Mouse (Mus musculus): ENCODE results near the gene Jak3. TPM values are rescaled to one million over a fixed set of nuclear protein-coding genes. Genes with fewer than 3 reads are reported as not detected.

Gene Jak3
- 3.0 and 5.2 TPM in 2 replicates for polyA plus RNA-seq (2014; fragmentation: Nextera tagmentation; extraction: Ambion mirVana)

GRCm38 (mm10) chr8:71676020-71676741, at the start of gene Jak3:
Gene Jak3, plus strand, starts transcription at chr8:71676296.
- Histone ChIP-seq H3K9ac (ENCODE audit: low read depth, low read length) (peak within 1 kb of the TSS; percentile 69), H3K27ac (ENCODE audit: low read depth, low read length) (no peak within 1 kb of the TSS), H3K36me3 (ENCODE audit: control insufficient read depth, insufficient read depth, low read length) (no peaks in the 10 kb centered on the region), H3K4me3 (ENCODE audit: low read length) (peak within 1 kb of the TSS; percentile 63), H3K4me1 (ENCODE audit: control insufficient read depth, insufficient read depth, low read length) (peaks cover 27% of the 10 kb centered on the region; the same call in 1 of the 2 replicates), H3K27me3 (ENCODE audit: control insufficient read depth, insufficient read depth, low read length) (peaks cover 55% of the 10 kb centered on the region), H3K9me3 (ENCODE audit: control insufficient read depth, low read length) (no peaks in the 10 kb centered on the region), H3K4me2 (replicated peaks; ENCODE audit: low read depth, low read length) (peak within 1 kb of the TSS; percentile 94)
- 0 out of 2 replicates have a peak, but pooled peaks have one; percentile 21 for ATAC-seq (ENCODE audit: low FRiP score, low TSS enrichment)
- WGBS: 3% methylated on average over 35 of the region's 40 CpGs

- peaks cover 9% of the 10 kb centered on the region; the same call in 1 of the 2 replicates for H3K27me3 ChIP-seq (ENCODE audit: control insufficient read depth, insufficient read depth, low read length)
- no peak for ATAC-seq (ENCODE audit: low FRiP score, low TSS enrichment)
- peaks cover 31% of the 10 kb centered on the region for H3K36me3 ChIP-seq (ENCODE audit: control insufficient read depth, insufficient read depth, low read length)
- no peak overlapping the region for H3K27ac ChIP-seq (ENCODE audit: low read depth, low read length)
- H3K4me2 ChIP-seq (replicated peaks; ENCODE audit: low read depth, low read length): no peak overlapping the region
- H3K4me1 ChIP-seq (ENCODE audit: control insufficient read depth, insufficient read depth, low read length): peaks cover 13% of the 10 kb centered on the region
- no peak overlapping the region for H3K9ac ChIP-seq (ENCODE audit: low read depth, low read length)
- H3K4me3 ChIP-seq (ENCODE audit: low read length): no peak overlapping the region
- 88% methylated on average over 9 of the region's 9 CpGs for WGBS
- peaks cover 20% of the 10 kb centered on the region for H3K9me3 ChIP-seq (ENCODE audit: control insufficient read depth, low read length)
Measured at GRCm38 (mm10) chr8:71626753-71627152, 49.3 kb upstream of the Jak3 start.

- H3K4me1 ChIP-seq (ENCODE audit: control insufficient read depth, insufficient read depth, low read length): peaks cover 13% of the 10 kb centered on the region
- H3K36me3 ChIP-seq (ENCODE audit: control insufficient read depth, insufficient read depth, low read length): peaks cover 24% of the 10 kb centered on the region
- H3K27me3 ChIP-seq (ENCODE audit: control insufficient read depth, insufficient read depth, low read length): peaks cover 9% of the 10 kb centered on the region; the same call in 1 of the 2 replicates
- 43% methylated on average over 9 of the region's 9 CpGs for WGBS
- H3K27ac ChIP-seq (ENCODE audit: low read depth, low read length): no peak overlapping the region; the same call in 1 of the 2 replicates
- peaks cover 14% of the 10 kb centered on the region for H3K9me3 ChIP-seq (ENCODE audit: control insufficient read depth, low read length)
- no peak overlapping the region for H3K4me3 ChIP-seq (ENCODE audit: low read length)
- no peak overlapping the region for H3K4me2 ChIP-seq (replicated peaks; ENCODE audit: low read depth, low read length)
- no peak for ATAC-seq (ENCODE audit: low FRiP score, low TSS enrichment)
- no peak overlapping the region for H3K9ac ChIP-seq (ENCODE audit: low read depth, low read length)
Measured at GRCm38 (mm10) chr8:71627265-71628099, 48.6 kb upstream of the Jak3 start.

- ATAC-seq (ENCODE audit: low FRiP score, low TSS enrichment): no peak
- Histone ChIP-seq H3K9me3 (ENCODE audit: control insufficient read depth, low read length) (peaks cover 10% of the 10 kb centered on the region), H3K4me1 (ENCODE audit: control insufficient read depth, insufficient read depth, low read length) (peaks cover 13% of the 10 kb centered on the region), H3K4me3 (ENCODE audit: low read length) (peak overlapping the region; percentile 47), H3K9ac (ENCODE audit: low read depth, low read length) (peak overlapping the region; percentile 49), H3K4me2 (replicated peaks; ENCODE audit: low read depth, low read length) (peak overlapping the region; percentile 97), H3K27ac (ENCODE audit: low read depth, low read length) (peak overlapping the region; percentile 57; the same call in 1 of the 2 replicates), H3K36me3 (ENCODE audit: control insufficient read depth, insufficient read depth, low read length) (peaks cover 13% of the 10 kb centered on the region), H3K27me3 (ENCODE audit: control insufficient read depth, insufficient read depth, low read length) (peaks cover 13% of the 10 kb centered on the region)
- 5% methylated on average over 16 of the region's 16 CpGs for WGBS
Measured at GRCm38 (mm10) chr8:71628396-71629095, 47.5 kb upstream of the Jak3 start.

- Histone ChIP-seq H3K4me3 (ENCODE audit: low read length) (peak overlapping the region; percentile 47), H3K27ac (ENCODE audit: low read depth, low read length) (peak overlapping the region; percentile 57; the same call in 1 of the 2 replicates), H3K9me3 (ENCODE audit: control insufficient read depth, low read length) (peaks cover 6% of the 10 kb centered on the region; the same call in 1 of the 2 replicates), H3K27me3 (ENCODE audit: control insufficient read depth, insufficient read depth, low read length) (peaks cover 18% of the 10 kb centered on the region), H3K36me3 (ENCODE audit: control insufficient read depth, insufficient read depth, low read length) (peaks cover 7% of the 10 kb centered on the region; the same call in 1 of the 2 replicates), H3K4me2 (replicated peaks; ENCODE audit: low read depth, low read length) (peak overlapping the region; percentile 97), H3K9ac (ENCODE audit: low read depth, low read length) (peak overlapping the region; percentile 55), H3K4me1 (ENCODE audit: control insufficient read depth, insufficient read depth, low read length) (peaks cover 13% of the 10 kb centered on the region)
- WGBS: under 1% methylated on average over 54 of the region's 55 CpGs
- ATAC-seq (ENCODE audit: low FRiP score, low TSS enrichment): peak; percentile 88
Measured at GRCm38 (mm10) chr8:71629096-71629697, 46.9 kb upstream of the Jak3 start.

GRCm38 (mm10) chr8:71629781-71630212, 46.3 kb upstream of the Jak3 start:
- Histone ChIP-seq H3K9me3 (ENCODE audit: control insufficient read depth, low read length) (peaks cover 6% of the 10 kb centered on the region; the same call in 1 of the 2 replicates), H3K4me3 (ENCODE audit: low read length) (peak overlapping the region; percentile 47), H3K27ac (ENCODE audit: low read depth, low read length) (peak overlapping the region; percentile 57; the same call in 1 of the 2 replicates), H3K4me2 (replicated peaks; ENCODE audit: low read depth, low read length) (peak overlapping the region; percentile 97), H3K27me3 (ENCODE audit: control insufficient read depth, insufficient read depth, low read length) (peaks cover 18% of the 10 kb centered on the region), H3K36me3 (ENCODE audit: control insufficient read depth, insufficient read depth, low read length) (peaks cover 2% of the 10 kb centered on the region; the same call in 1 of the 2 replicates), H3K4me1 (ENCODE audit: control insufficient read depth, insufficient read depth, low read length) (peaks cover 13% of the 10 kb centered on the region), H3K9ac (ENCODE audit: low read depth, low read length) (peak overlapping the region; percentile 55)
- ATAC-seq (ENCODE audit: low FRiP score, low TSS enrichment): peak; percentile 41
- WGBS: 1% methylated on average over 25 of the region's 25 CpGs

- no peak overlapping the region for H3K4me3 ChIP-seq (ENCODE audit: low read length)
- H3K27me3 ChIP-seq (ENCODE audit: control insufficient read depth, insufficient read depth, low read length): peaks cover 18% of the 10 kb centered on the region
- H3K27ac ChIP-seq (ENCODE audit: low read depth, low read length): no peak overlapping the region
- peaks cover 6% of the 10 kb centered on the region; the same call in 1 of the 2 replicates for H3K9me3 ChIP-seq (ENCODE audit: control insufficient read depth, low read length)
- H3K4me2 ChIP-seq (replicated peaks; ENCODE audit: low read depth, low read length): no peak overlapping the region
- H3K36me3 ChIP-seq (ENCODE audit: control insufficient read depth, insufficient read depth, low read length): peaks cover 2% of the 10 kb centered on the region; the same call in 1 of the 2 replicates
- 74% methylated on average over 6 of the region's 6 CpGs for WGBS
- ATAC-seq (ENCODE audit: low FRiP score, low TSS enrichment): no peak
- H3K9ac ChIP-seq (ENCODE audit: low read depth, low read length): no peak overlapping the region
- peaks cover 13% of the 10 kb centered on the region for H3K4me1 ChIP-seq (ENCODE audit: control insufficient read depth, insufficient read depth, low read length)
Measured at GRCm38 (mm10) chr8:71630761-71631160, 45.3 kb upstream of the Jak3 start.

- Histone ChIP-seq H3K27me3 (ENCODE audit: control insufficient read depth, insufficient read depth, low read length) (peaks cover 18% of the 10 kb centered on the region), H3K4me2 (replicated peaks; ENCODE audit: low read depth, low read length) (no peak overlapping the region), H3K27ac (ENCODE audit: low read depth, low read length) (no peak overlapping the region), H3K9me3 (ENCODE audit: control insufficient read depth, low read length) (peaks cover 6% of the 10 kb centered on the region; the same call in 1 of the 2 replicates), H3K36me3 (ENCODE audit: control insufficient read depth, insufficient read depth, low read length) (no peaks in the 10 kb centered on the region), H3K4me1 (ENCODE audit: control insufficient read depth, insufficient read depth, low read length) (peaks cover 13% of the 10 kb centered on the region), H3K9ac (ENCODE audit: low read depth, low read length) (no peak overlapping the region), H3K4me3 (ENCODE audit: low read length) (no peak overlapping the region)
- no peak for ATAC-seq (ENCODE audit: low FRiP score, low TSS enrichment)
- 57% methylated on average over 2 of the region's 2 CpGs for WGBS
Measured at GRCm38 (mm10) chr8:71631897-71632296, 44.2 kb upstream of the Jak3 start.

Measured in kidney, embryonic 14.5 days (tissue).